9 mouse cellular contexts compared by ENCODE assay signal in the genomic region with DNA sequence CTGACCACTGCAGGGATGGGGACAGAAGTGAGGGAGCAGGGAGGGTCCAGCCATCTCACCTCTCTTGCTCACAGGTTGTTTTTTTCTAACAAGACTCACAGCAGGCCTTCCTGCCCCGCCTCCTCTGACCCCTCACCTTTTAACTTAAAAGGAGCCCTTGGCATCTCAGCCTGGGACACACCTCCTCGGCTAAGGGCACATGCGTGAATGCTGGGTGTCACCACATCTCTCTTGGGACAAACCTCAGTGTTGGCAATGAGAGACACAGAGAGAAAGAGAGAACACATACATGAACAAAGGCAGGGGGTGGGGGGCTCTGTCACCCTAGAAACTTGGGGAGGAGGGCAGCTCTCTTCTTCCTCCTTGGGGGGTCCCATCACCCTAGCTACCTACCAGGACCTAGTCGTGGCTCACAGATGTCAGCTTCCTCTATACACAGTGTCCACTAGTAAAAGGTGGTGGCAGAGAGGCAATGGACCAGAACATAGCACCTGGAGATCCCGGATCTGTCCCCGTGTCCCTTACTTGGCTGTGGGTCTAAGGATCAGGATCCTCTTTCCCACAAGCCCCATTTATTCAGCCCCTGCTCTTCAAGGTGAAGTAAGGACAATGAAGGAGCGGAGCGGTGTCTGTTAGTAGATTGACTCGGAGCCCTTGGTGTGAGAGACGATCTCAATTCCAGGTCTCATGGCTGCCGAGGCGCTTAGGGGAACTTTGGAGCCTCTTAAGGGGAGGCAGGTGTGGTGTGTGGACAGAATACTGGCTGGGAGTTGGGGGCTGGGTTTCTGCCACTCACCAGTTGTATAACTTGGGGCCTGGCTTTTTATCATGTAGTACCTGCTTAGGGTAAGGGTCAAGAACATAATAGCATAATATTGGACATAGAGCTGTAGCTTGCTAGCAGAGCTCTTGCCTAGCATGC. TPM values are rescaled to one million over a fixed set of nuclear protein-coding genes. Genes with fewer than 3 reads are reported as not detected.
DNase-seq lines count a peak whose midpoint lies in the region; ATAC-seq and TF ChIP-seq lines count a peak whose summit lies in the region.
"Had no signal": no experiment of that assay in that cellular context is flagged by ENCODE, and none has a peak within 500 bp of the region (broad histone marks: within the 10 kb centered on the region; RNA-seq: fewer than 3 reads in every experiment).

No protein-coding gene starts in this region.

- H3K9me3 ChIP-seq in MEL (replicated peaks; ENCODE audit: insufficient read depth, low read length) = no peaks in the 10 kb centered on the region
- no peaks in the 10 kb centered on the region for H3K9me3 ChIP-seq in hindbrain, embryonic 11.5 days (ENCODE audit: control insufficient read depth, low read length)
- H3K9me3 ChIP-seq in liver, embryonic 16.5 days (replicated peaks; ENCODE audit: control insufficient read depth, low read length) = no peaks in the 10 kb centered on the region

- peak; percentile 70 for DNase-seq in cerebellum, adult 9-11 months
- no peak for DNase-seq in cerebellum, adult 8-10 months
- DNase-seq in MEL (ENCODE audit: low read depth, low spot score) = no peak
- DNase-seq in hindbrain, embryonic 11.5 days (ENCODE audit: low spot score) = no peak
- DNase-seq in urinary bladder, postnatal 10 days (ENCODE audit: low spot score) = no peak
- DNase-seq in thymus, postnatal 25 days = no peak

- H3K27ac ChIP-seq in MEL (ENCODE audit: control insufficient read depth, low read depth, low read length) = peak overlapping the region; percentile 87
- H3K27ac ChIP-seq in hindbrain, embryonic 11.5 days (ENCODE audit: low read depth, low read length) = peak overlapping the region; percentile 76; the same call in 1 of the 2 replicates
- H3K27ac ChIP-seq in liver, embryonic 16.5 days (ENCODE audit: low read length) = peak overlapping the region; percentile 41

- 48% methylated on average over 12 of the region's 12 CpGs for WGBS in hindbrain, embryonic 11.5 days
- WGBS in liver, embryonic 16.5 days (ENCODE audit: insufficient replicate concordance) = 53% methylated on average over 12 of the region's 12 CpGs

- H3K36me3 ChIP-seq in MEL (ENCODE audit: control insufficient read depth in 1 of 2, insufficient read depth in 2 of 2, low read length in 2 of 2) = peaks cover 0 to 28% of the 10 kb centered on the region in 2 experiments; a peak in 2 of 4 replicates
- no peaks in the 10 kb centered on the region for H3K36me3 ChIP-seq in hindbrain, embryonic 11.5 days (ENCODE audit: control insufficient read depth, insufficient read depth, low read length)
- H3K36me3 ChIP-seq in liver, embryonic 16.5 days (ENCODE audit: control insufficient read depth, insufficient read depth) = no peaks in the 10 kb centered on the region

- H3K79me2 ChIP-seq in MEL (ENCODE audit: control insufficient read depth, insufficient read depth, low read length, poor library complexity) = peaks cover 6% of the 10 kb centered on the region

- no peak overlapping the region for H3K4me2 ChIP-seq in hindbrain, embryonic 11.5 days (replicated peaks; ENCODE audit: low read depth, low read length)
- no peak overlapping the region for H3K4me2 ChIP-seq in liver, embryonic 16.5 days (ENCODE audit: low read depth, low read length)

- no peak for TF ChIP-seq CTCF in MEL (IDR thresholded peaks at IDR 0.05 in 2 of 3, conservative IDR thresholded peaks at IDR 0.05 in 1 of 3; ENCODE audit: control insufficient read depth in 1 of 3, insufficient read depth in 1 of 3, low read depth in 2 of 3, low read length in 3 of 3, poor library complexity in 1 of 3, severe bottlenecking in 1 of 3)

- TF ChIP-seq RAD21 in MEL (IDR thresholded peaks at IDR 0.05; ENCODE audit: low read depth, low read length) = no peak

- H3K9ac ChIP-seq in MEL (ENCODE audit: control insufficient read depth, low read depth, low read length, poor library complexity, severe bottlenecking) = peak overlapping the region; percentile 69
- H3K9ac ChIP-seq in hindbrain, embryonic 11.5 days (ENCODE audit: low read depth, low read length) = no peak overlapping the region
- peak overlapping the region; percentile 4; the same call in 1 of the 2 replicates for H3K9ac ChIP-seq in liver, embryonic 16.5 days (ENCODE audit: low read depth, low read length)

- ATAC-seq in hindbrain, embryonic 11.5 days (ENCODE audit: low FRiP score) = no peak
- no peak for ATAC-seq in liver, embryonic 16.5 days (ENCODE audit: low read depth)
- ATAC-seq in frontal cortex, adult (ENCODE audit: low TSS enrichment) = no peak

- TF ChIP-seq EP300 in MEL (IDR thresholded peaks at IDR 0.05; ENCODE audit: low read depth in 1 of 2, low read length in 2 of 2) = no peak

- H3K4me1 ChIP-seq in MEL (ENCODE audit: control insufficient read depth in 1 of 2, insufficient read depth in 2 of 2, low read length in 2 of 2) = peaks cover 30 to 41% of the 10 kb centered on the region in 2 experiments
- peaks cover 58% of the 10 kb centered on the region for H3K4me1 ChIP-seq in hindbrain, embryonic 11.5 days (replicated peaks; ENCODE audit: control insufficient read depth, insufficient read depth, low read length)
- peaks cover 88% of the 10 kb centered on the region for H3K4me1 ChIP-seq in liver, embryonic 16.5 days (ENCODE audit: control insufficient read depth, low read depth, low read length)

- H3K27me3 ChIP-seq in MEL (ENCODE audit: control insufficient read depth in 1 of 2, insufficient read depth in 2 of 2, low read length in 2 of 2) = no peaks in the 10 kb centered on the region
- no peaks in the 10 kb centered on the region for H3K27me3 ChIP-seq in hindbrain, embryonic 11.5 days (ENCODE audit: control insufficient read depth, insufficient read depth, low read length)
- H3K27me3 ChIP-seq in liver, embryonic 16.5 days (ENCODE audit: control insufficient read depth, insufficient read depth, low read depth, low read length) = no peaks in the 10 kb centered on the region

- H3K4me3 ChIP-seq in MEL (ENCODE audit: control insufficient read depth in 1 of 2, insufficient read depth in 1 of 2, low read depth in 2 of 2, low read length in 2 of 2) = peak overlapping the region in 1 of 2 experiments; percentile 40; a peak in 1 of 4 replicates
- no peak overlapping the region for H3K4me3 ChIP-seq in hindbrain, embryonic 11.5 days (ENCODE audit: low read depth, low read length)
- H3K4me3 ChIP-seq in liver, embryonic 16.5 days (ENCODE audit: low read depth, low read length) = no peak overlapping the region

- no peak for TF ChIP-seq POLR2A in MEL (IDR thresholded peaks at IDR 0.05; ENCODE audit: control insufficient read depth in 1 of 2, insufficient read depth in 1 of 2, low read depth in 1 of 2, low read length in 2 of 2, poor library complexity in 1 of 2)

TF ChIP-seq in MEL, 35 proteins besides CTCF, POLR2A, EP300 and RAD21:
- TF ChIP-seq MEF2A (IDR thresholded peaks at IDR 0.05; ENCODE audit: extremely low read depth, insufficient replicate concordance, low read depth, low read length, poor library complexity, severe bottlenecking) = no peak
- TF ChIP-seq SIN3A (IDR thresholded peaks at IDR 0.05; ENCODE audit: low read length) = 0 out of 2 replicates have a peak, but pooled peaks have one; percentile 6
- TF ChIP-seq BHLHE40 (IDR thresholded peaks at IDR 0.05; ENCODE audit: borderline replicate concordance, low read depth, low read length) = no peak
TF ChIP-seq in MEL: peak in this region for 1.

RNA-seq across cellular contexts. Expression of a gene that starts 5.8 kb away (rescaled TPM):
- total RNA-seq in MEL (2012; rRNA removed) = 22.0 and 29.6 TPM in 2 replicates
- polyA plus RNA-seq in MEL (2012; ENCODE audit: insufficient read depth in 1 of 2, insufficient read length in 2 of 2, low read depth in 1 of 2, low replicate concordance in 2 of 2, missing spikeins in 1 of 2) = 10 to 100 TPM in 1 of 2 experiments, not detected in 1; 50.9 TPM
- polyA plus RNA-seq in hindbrain, embryonic 11.5 days (2014; fragmentation: Nextera tagmentation; extraction: Ambion mirVana) = 34.7 and 41.4 TPM in 2 replicates
- polyA plus RNA-seq in liver, embryonic 16.5 days (2015; fragmentation: Nextera tagmentation; extraction: Ambion mirVana) = 6.5 and 7.7 TPM in 2 replicates

RNA-seq across cellular contexts. Expression of a gene that starts 17.0 kb away (rescaled TPM):
- total RNA-seq in MEL (2012; rRNA removed) = 37.5 and 41.4 TPM in 2 replicates
- polyA plus RNA-seq in MEL (2012; ENCODE audit: insufficient read depth in 1 of 2, insufficient read length in 2 of 2, low read depth in 1 of 2, low replicate concordance in 2 of 2, missing spikeins in 1 of 2) = 10 to 100 TPM in 1 of 2 experiments, not detected in 1; 89.8 TPM
- polyA plus RNA-seq in hindbrain, embryonic 11.5 days (2014; fragmentation: Nextera tagmentation; extraction: Ambion mirVana) = 47.3 and 60.8 TPM in 2 replicates
- 22.8 and 23.8 TPM in 2 replicates for polyA plus RNA-seq in liver, embryonic 16.5 days (2015; fragmentation: Nextera tagmentation; extraction: Ambion mirVana)

RNA-seq across cellular contexts. Expression of a gene that starts 28.9 kb away (rescaled TPM):
- 1.9 and 2.0 TPM in 2 replicates for total RNA-seq in MEL (2012; rRNA removed)
- 1 to 10 TPM in 1 of 2 experiments, not detected in 1; 5.6 TPM for polyA plus RNA-seq in MEL (2012; ENCODE audit: insufficient read depth in 1 of 2, insufficient read length in 2 of 2, low read depth in 1 of 2, low replicate concordance in 2 of 2, missing spikeins in 1 of 2)
- 0.92 and 1.4 TPM in 2 replicates for polyA plus RNA-seq in hindbrain, embryonic 11.5 days (2014; fragmentation: Nextera tagmentation; extraction: Ambion mirVana)
- polyA plus RNA-seq in liver, embryonic 16.5 days (2015; fragmentation: Nextera tagmentation; extraction: Ambion mirVana) = 0.65 and 0.66 TPM in 2 replicates

RNA-seq across cellular contexts. Expression of a gene that starts 45.1 kb away (rescaled TPM):
- total RNA-seq in MEL (2012; rRNA removed) = not detected in 2 replicates
- under 1 TPM in 1 of 2 experiments, not detected in 1; 0.18 TPM for polyA plus RNA-seq in MEL (2012; ENCODE audit: insufficient read depth in 1 of 2, insufficient read length in 2 of 2, low read depth in 1 of 2, low replicate concordance in 2 of 2, missing spikeins in 1 of 2)
- polyA plus RNA-seq in hindbrain, embryonic 11.5 days (2014; fragmentation: Nextera tagmentation; extraction: Ambion mirVana) = not detected in 2 replicates
- polyA plus RNA-seq in liver, embryonic 16.5 days (2015; fragmentation: Nextera tagmentation; extraction: Ambion mirVana) = not detected in 2 replicates
- polyA plus RNA-seq: erythroblast, embryonic 14.5 days had no signal

RNA-seq across cellular contexts. Expression of a gene that starts 49.1 kb away (rescaled TPM):
- total RNA-seq in MEL (2012; rRNA removed) = 35.0 and 37.1 TPM in 2 replicates
- 10 to 100 TPM in 1 of 2 experiments, not detected in 1; 49.4 TPM for polyA plus RNA-seq in MEL (2012; ENCODE audit: insufficient read depth in 1 of 2, insufficient read length in 2 of 2, low read depth in 1 of 2, low replicate concordance in 2 of 2, missing spikeins in 1 of 2)
- polyA plus RNA-seq in hindbrain, embryonic 11.5 days (2014; fragmentation: Nextera tagmentation; extraction: Ambion mirVana) = 25.0 and 28.0 TPM in 2 replicates
- polyA plus RNA-seq in liver, embryonic 16.5 days (2015; fragmentation: Nextera tagmentation; extraction: Ambion mirVana) = 4.9 and 5.3 TPM in 2 replicates
